Mouse (Mus musculus): ENCODE measurements around the gene Grik2.
"Not testable (repeated sequence)": the region's sequence is repeated elsewhere in the genome, so short reads cannot be mapped to it uniquely, and the experiment has no call there.

The Grik2 gene

GRCm38 (mm10) chr10:49365262-49365661, 423.3 kb downstream of the Grik2 start:
- no peak for DNase-seq (ENCODE audit: extremely low spot score, low spot score)

GRCm38 (mm10) chr10:49322413-49322812, 466.2 kb downstream of the Grik2 start:
- DNase-seq (ENCODE audit: extremely low spot score, low spot score), result no peak

- no peak for DNase-seq (ENCODE audit: extremely low spot score, low spot score)
Measured at GRCm38 (mm10) chr10:49319880-49320279, 468.7 kb downstream of the Grik2 start.

- no peak for DNase-seq (ENCODE audit: extremely low spot score, low spot score)
Measured at GRCm38 (mm10) chr10:49256247-49256939, 532.2 kb downstream of the Grik2 start.

GRCm38 (mm10) chr10:49237356-49237755, 551.2 kb downstream of the Grik2 start:
- DNase-seq (ENCODE audit: extremely low spot score, low spot score), result not testable (repeated sequence)

GRCm38 (mm10) chr10:49236844-49237243, 551.7 kb downstream of the Grik2 start:
- not testable (repeated sequence) for DNase-seq (ENCODE audit: extremely low spot score, low spot score)

GRCm38 (mm10) chr10:49220096-49220495, 568.5 kb downstream of the Grik2 start:
- DNase-seq (ENCODE audit: extremely low spot score, low spot score), result no peak

GRCm38 (mm10) chr10:49219631-49220030, 568.9 kb downstream of the Grik2 start:
- no peak for DNase-seq (ENCODE audit: extremely low spot score, low spot score)

- DNase-seq (ENCODE audit: extremely low spot score, low spot score), result no peak
Measured at GRCm38 (mm10) chr10:49191773-49192371, 596.7 kb downstream of the Grik2 start.

GRCm38 (mm10) chr10:49191291-49191690, 597.3 kb downstream of the Grik2 start:
- DNase-seq (ENCODE audit: extremely low spot score, low spot score), result no peak

- no peak for DNase-seq (ENCODE audit: extremely low spot score, low spot score)
Measured at GRCm38 (mm10) chr10:49154134-49154533, 634.4 kb downstream of the Grik2 start.

- DNase-seq (ENCODE audit: extremely low spot score, low spot score), result not testable (repeated sequence)
Measured at GRCm38 (mm10) chr10:49151496-49151895, 637.1 kb downstream of the Grik2 start.

GRCm38 (mm10) chr10:49149714-49150113, 638.9 kb downstream of the Grik2 start:
- no peak for DNase-seq (ENCODE audit: extremely low spot score, low spot score)

GRCm38 (mm10) chr10:49142658-49143057, 645.9 kb downstream of the Grik2 start:
- no peak for DNase-seq (ENCODE audit: extremely low spot score, low spot score)

GRCm38 (mm10) chr10:49136816-49137215, 651.8 kb downstream of the Grik2 start:
- DNase-seq (ENCODE audit: extremely low spot score, low spot score), result no peak

- DNase-seq (ENCODE audit: extremely low spot score, low spot score), result no peak
Measured at GRCm38 (mm10) chr10:49131311-49131710, 657.3 kb downstream of the Grik2 start.

- no peak for DNase-seq (ENCODE audit: extremely low spot score, low spot score)
Measured at GRCm38 (mm10) chr10:49050339-49050738, 738.2 kb downstream of the Grik2 start.

GRCm38 (mm10) chr10:49049391-49049790, 739.2 kb downstream of the Grik2 start:
- no peak for DNase-seq (ENCODE audit: extremely low spot score, low spot score)
